Comparison of ENCODE assay signal across 8 mouse cellular contexts in the genomic region with DNA sequence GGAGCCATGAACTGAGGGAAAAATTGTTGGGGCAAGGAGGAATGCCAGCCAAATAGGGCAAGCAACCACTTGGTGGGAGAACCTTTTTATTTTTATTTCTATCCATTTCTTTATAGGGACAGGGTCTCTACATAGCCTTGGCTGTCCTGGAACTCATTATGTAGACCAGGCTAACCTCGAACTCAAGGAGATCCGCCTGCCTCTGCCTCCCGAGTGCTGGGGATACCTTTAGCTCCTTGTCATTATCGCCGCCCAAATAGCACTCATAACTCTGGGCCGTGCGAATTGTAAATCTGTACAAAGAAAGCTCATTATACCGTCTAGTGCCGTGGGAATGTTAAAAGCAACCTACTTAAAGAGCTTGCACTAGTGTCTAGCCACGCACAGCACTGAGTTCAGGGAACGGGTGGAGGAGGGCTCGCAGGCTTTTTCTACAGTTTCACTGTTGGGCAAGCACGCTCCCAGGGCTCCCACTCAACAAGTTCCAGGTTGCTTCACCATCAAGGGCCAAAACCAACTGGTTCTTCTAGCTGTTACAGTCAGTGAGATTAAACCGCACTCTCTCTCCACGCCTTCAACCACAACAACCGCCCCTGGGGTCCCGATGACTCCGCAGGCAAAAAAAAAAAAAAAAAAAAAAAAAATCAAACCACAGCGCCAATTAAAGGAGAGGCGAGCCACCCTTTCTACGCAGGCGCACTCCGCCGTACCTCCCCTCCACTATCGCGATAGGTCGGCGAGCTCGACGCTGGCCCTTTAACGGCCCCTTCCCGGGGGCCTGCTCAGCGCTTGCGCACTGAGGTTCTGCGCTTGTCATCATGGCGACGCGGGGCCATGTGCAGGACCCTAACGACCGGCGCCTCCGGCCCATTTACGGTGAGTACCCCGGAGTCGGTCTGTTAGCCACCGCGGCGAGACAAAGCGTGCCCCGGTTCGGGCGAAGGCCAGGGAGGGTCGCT. TPM values are rescaled to one million over a fixed set of nuclear protein-coding genes. Genes with fewer than 3 reads are reported as not detected.
DNase-seq lines count a peak whose midpoint lies in the region; ATAC-seq lines count a peak whose summit lies in the region.

TSS of gene Naa25 (plus strand) at position 750 of the 959 bp plus-strand sequence.

- intact Hi-C loops in heart, postnatal 14 days (cut with DNase I): loop anchor here (1.0 to 2.0 kb wide), 2 partner anchors 11 to 53 kb away; partner anchors contain the start of gene Tmem116

- H3K4me2 ChIP-seq in forebrain, embryonic 14.5 days (ENCODE audit: low read length): peak within 1 kb of the TSS; percentile 93
- H3K4me2 ChIP-seq in neural tube, embryonic 15.5 days: peak within 1 kb of the TSS; percentile 74

- peak; percentile 97 for DNase-seq in ES-CJ7 (ENCODE audit: low read depth, low spot score)
- peak; percentile 92 for DNase-seq in cerebellum, adult 11 months
- peak; percentile 99 for DNase-seq in forebrain, embryonic 14.5 days (ENCODE audit: low spot score)
- DNase-seq in heart, postnatal 14 days: peak; percentile 97
- peak; percentile 93 for DNase-seq in layer of hippocampus, adult 11-12 months (ENCODE audit: low spot score)
- peak; percentile 95 to 96 for DNase-seq in lung, adult 18-20 months
- peak; percentile 97 for DNase-seq in testis, postnatal 14 days (ENCODE audit: low spot score)

- peak; percentile 96 for ATAC-seq in forebrain, embryonic 14.5 days
- peak; percentile 95 for ATAC-seq in neural tube, embryonic 15.5 days (ENCODE audit: low FRiP score)

- H3K27ac ChIP-seq in forebrain, embryonic 14.5 days (ENCODE audit: low read depth, low read length): peak within 1 kb of the TSS; percentile 45
- peak within 1 kb of the TSS; percentile 85 for H3K27ac ChIP-seq in neural tube, embryonic 15.5 days (replicated peaks)

- H3K4me3 ChIP-seq in forebrain, embryonic 14.5 days (ENCODE audit: low read depth, low read length): peak within 1 kb of the TSS; percentile 97
- peak within 1 kb of the TSS; percentile 96 for H3K4me3 ChIP-seq in neural tube, embryonic 15.5 days (replicated peaks)

- H3K27me3 ChIP-seq in forebrain, embryonic 14.5 days (replicated peaks; ENCODE audit: control insufficient read depth, insufficient read depth, low read length): no peaks in the 10 kb centered on the region
- no peaks in the 10 kb centered on the region for H3K27me3 ChIP-seq in neural tube, embryonic 15.5 days (replicated peaks)

- peaks cover 4% of the 10 kb centered on the region; the same call in 1 of the 2 replicates for H3K4me1 ChIP-seq in forebrain, embryonic 14.5 days (ENCODE audit: control insufficient read depth, insufficient read depth, low read length)
- peaks cover 27% of the 10 kb centered on the region for H3K4me1 ChIP-seq in neural tube, embryonic 15.5 days

- H3K9ac ChIP-seq in forebrain, embryonic 14.5 days (ENCODE audit: low read length): peak within 1 kb of the TSS; percentile 82
- peak within 1 kb of the TSS; percentile 92 for H3K9ac ChIP-seq in neural tube, embryonic 15.5 days (replicated peaks)

- no peaks in the 10 kb centered on the region for H3K9me3 ChIP-seq in forebrain, embryonic 14.5 days (replicated peaks; ENCODE audit: control insufficient read depth, low read length)
- no peaks in the 10 kb centered on the region for H3K9me3 ChIP-seq in neural tube, embryonic 15.5 days (replicated peaks)

- WGBS in forebrain, embryonic 14.5 days: 9% methylated on average over 53 of the region's 53 CpGs
- WGBS in neural tube, embryonic 15.5 days: 9% methylated on average over 53 of the region's 53 CpGs

- H3K36me3 ChIP-seq in forebrain, embryonic 14.5 days (ENCODE audit: control insufficient read depth, insufficient read depth, low read length): peaks cover 6% of the 10 kb centered on the region; the same call in 1 of the 2 replicates
- H3K36me3 ChIP-seq in neural tube, embryonic 15.5 days: peaks cover 9% of the 10 kb centered on the region; the same call in 1 of the 2 replicates

RNA-seq across cellular contexts. Expression of gene Naa25, which starts in this region (rescaled TPM):
- polyA plus RNA-seq in forebrain, embryonic 14.5 days (2014; fragmentation: Nextera tagmentation; extraction: Ambion mirVana): 54.7 and 61.9 TPM in 2 replicates
- 10 to 100 TPM; 20.6 to 21.5 TPM for total RNA-seq in heart, postnatal 14 days (2021)
- polyA plus RNA-seq in neural tube, embryonic 15.5 days (2015; fragmentation: Nextera tagmentation; extraction: Ambion mirVana): 56.6 and 59.4 TPM in 2 replicates

Comparison
In these comparisons a context has a peak if more than half of its experiments do, and no peak if none do; other contexts are left out.
1. Peak in every context shown above with its lines: DNase-seq, ATAC-seq, H3K4me3 ChIP-seq and H3K27ac ChIP-seq.